Mouse (Mus musculus): ENCODE results near the gene Ppm1l. TPM values are rescaled to one million over a fixed set of nuclear protein-coding genes. Genes with fewer than 3 reads are reported as not detected.

Gene Ppm1l
- polyA plus RNA-seq, 1 experiment from 2014 or later = 3.4 TPM

DNA sequence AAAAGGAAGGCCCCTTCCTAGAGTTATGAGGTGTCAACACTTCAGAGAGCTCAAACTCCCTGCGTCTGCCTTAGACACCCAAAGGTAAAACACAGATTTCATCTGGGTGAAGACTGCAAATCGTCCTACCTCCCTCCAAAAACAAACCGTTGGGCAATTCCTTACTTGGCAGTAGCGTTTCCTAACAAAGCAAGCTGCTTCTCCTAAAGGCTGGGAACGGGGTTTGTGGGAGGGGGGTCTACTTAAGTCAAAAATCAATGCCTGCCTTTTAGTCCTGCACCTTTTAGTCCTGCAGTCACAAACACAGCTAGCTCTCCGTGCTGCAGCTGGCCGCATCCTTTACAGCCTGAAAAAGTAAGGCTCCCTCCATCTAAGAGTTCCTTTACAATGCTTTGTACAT lies 281.2 kb downstream of the Ppm1l start:
- H3K27me3 ChIP-seq (replicated peaks; ENCODE audit: control insufficient read depth, insufficient read depth, low read length) = no peaks in the 10 kb centered on the region
- WGBS = 27% methylated on average over 7 of the region's 7 CpGs
- peak; percentile 5; the same call in 1 of the 2 replicates for ATAC-seq
- H3K36me3 ChIP-seq (ENCODE audit: control insufficient read depth, insufficient read depth, low read length) = no peaks in the 10 kb centered on the region
- peak overlapping the region; percentile 77 for H3K9ac ChIP-seq (ENCODE audit: low read depth, low read length)
- 0 out of 2 replicates have a peak, but pooled peaks cover 6% of the 10 kb centered on the region for H3K4me1 ChIP-seq (ENCODE audit: control insufficient read depth, insufficient read depth, low read length)
- H3K27ac ChIP-seq (ENCODE audit: low read length) = peak overlapping the region; percentile 60
- peak overlapping the region; percentile 89 for H3K4me2 ChIP-seq (ENCODE audit: low read depth, low read length)
- H3K9me3 ChIP-seq (ENCODE audit: control insufficient read depth, low read length) = no peaks in the 10 kb centered on the region
- H3K4me3 ChIP-seq (ENCODE audit: low read length) = peak overlapping the region; percentile 70

GRCm38 (mm10) chr3:69598261-69599165 lies 281.9 kb downstream of the Ppm1l start, which contains the start of gene B3galnt1:
B3galnt1 (minus strand) TSS chr3:69598960.
- 1% methylated on average over 80 of the region's 99 CpGs for WGBS
- H3K27ac ChIP-seq (ENCODE audit: low read length) = peak within 1 kb of the TSS; percentile 60
- H3K4me1 ChIP-seq (ENCODE audit: control insufficient read depth, insufficient read depth, low read length) = 0 out of 2 replicates have a peak, but pooled peaks cover 6% of the 10 kb centered on the region
- H3K9ac ChIP-seq (ENCODE audit: low read depth, low read length) = peak within 1 kb of the TSS; percentile 77
- ATAC-seq = peak; percentile 79
- no peaks in the 10 kb centered on the region for H3K27me3 ChIP-seq (replicated peaks; ENCODE audit: control insufficient read depth, insufficient read depth, low read length)
- no peaks in the 10 kb centered on the region for H3K36me3 ChIP-seq (ENCODE audit: control insufficient read depth, insufficient read depth, low read length)
- H3K9me3 ChIP-seq (ENCODE audit: control insufficient read depth, low read length) = no peaks in the 10 kb centered on the region
- H3K4me2 ChIP-seq (ENCODE audit: low read depth, low read length) = peak within 1 kb of the TSS; percentile 89
- H3K4me3 ChIP-seq (ENCODE audit: low read length) = peak within 1 kb of the TSS; percentile 70

DNA sequence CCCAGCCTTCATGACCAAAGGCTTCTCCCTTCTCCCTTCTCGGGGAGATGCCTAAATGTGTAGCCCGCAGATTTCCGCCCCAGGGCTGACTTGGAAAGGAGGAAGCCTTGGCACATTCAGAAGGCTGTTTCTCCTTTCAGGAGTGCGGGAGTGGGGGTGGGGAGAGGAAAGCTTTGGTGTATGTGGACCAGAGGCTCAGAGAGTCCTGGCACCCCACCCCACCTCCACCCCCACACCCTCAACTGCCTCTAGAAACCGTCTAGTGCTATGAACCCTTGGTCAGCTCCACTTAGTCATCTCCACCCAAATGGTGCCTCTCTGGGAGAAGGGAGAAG lies 282.5 kb downstream of the Ppm1l start:
- ATAC-seq = no peak
- 0 out of 2 replicates have a peak, but pooled peaks cover 6% of the 10 kb centered on the region for H3K4me1 ChIP-seq (ENCODE audit: control insufficient read depth, insufficient read depth, low read length)
- H3K9me3 ChIP-seq (ENCODE audit: control insufficient read depth, low read length) = no peaks in the 10 kb centered on the region
- no peaks in the 10 kb centered on the region for H3K27me3 ChIP-seq (replicated peaks; ENCODE audit: control insufficient read depth, insufficient read depth, low read length)
- no peaks in the 10 kb centered on the region for H3K36me3 ChIP-seq (ENCODE audit: control insufficient read depth, insufficient read depth, low read length)
- H3K27ac ChIP-seq (ENCODE audit: low read length) = no peak overlapping the region
- 28% methylated on average over 5 of the region's 5 CpGs for WGBS
- H3K9ac ChIP-seq (ENCODE audit: low read depth, low read length) = peak overlapping the region; percentile 77
- H3K4me3 ChIP-seq (ENCODE audit: low read length) = peak overlapping the region; percentile 70
- H3K4me2 ChIP-seq (ENCODE audit: low read depth, low read length) = peak overlapping the region; percentile 89

DNA sequence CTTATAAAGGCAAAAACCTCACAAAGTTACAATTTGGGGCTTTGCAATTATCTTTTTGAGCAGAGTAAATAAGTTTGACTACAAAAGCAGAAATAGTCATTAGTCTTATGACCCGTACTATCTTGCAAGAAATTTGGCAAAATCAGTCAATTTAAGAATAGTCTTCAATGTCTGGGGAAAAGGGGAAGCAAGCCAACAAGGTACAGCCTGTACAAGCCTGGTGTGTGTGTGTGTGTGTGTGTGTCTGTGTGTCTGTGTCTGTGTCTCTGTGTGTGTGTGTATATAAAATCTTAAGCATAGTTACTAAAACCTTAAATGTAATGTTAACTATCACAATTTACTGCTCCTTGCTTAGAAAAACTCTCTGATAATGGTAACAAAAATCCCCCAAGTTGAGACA lies 290.3 kb downstream of the Ppm1l start:
- 72% methylated on average over 1 of the region's 1 CpGs for WGBS
- no peak overlapping the region for H3K4me2 ChIP-seq (ENCODE audit: low read depth, low read length)
- no peak overlapping the region for H3K9ac ChIP-seq (ENCODE audit: low read depth, low read length)
- H3K4me3 ChIP-seq (ENCODE audit: low read length) = no peak overlapping the region
- no peaks in the 10 kb centered on the region for H3K27me3 ChIP-seq (replicated peaks; ENCODE audit: control insufficient read depth, insufficient read depth, low read length)
- H3K36me3 ChIP-seq (ENCODE audit: control insufficient read depth, insufficient read depth, low read length) = no peaks in the 10 kb centered on the region
- no peak for ATAC-seq
- H3K27ac ChIP-seq (ENCODE audit: low read length) = no peak overlapping the region
- H3K9me3 ChIP-seq (ENCODE audit: control insufficient read depth, low read length) = no peaks in the 10 kb centered on the region
- no peaks in the 10 kb centered on the region for H3K4me1 ChIP-seq (ENCODE audit: control insufficient read depth, insufficient read depth, low read length)

GRCm38 (mm10) chr3:69607468-69607867 lies 290.8 kb downstream of the Ppm1l start:
- H3K9me3 ChIP-seq (ENCODE audit: control insufficient read depth, low read length) = no peaks in the 10 kb centered on the region
- no peaks in the 10 kb centered on the region for H3K27me3 ChIP-seq (replicated peaks; ENCODE audit: control insufficient read depth, insufficient read depth, low read length)
- H3K4me3 ChIP-seq (ENCODE audit: low read length) = no peak overlapping the region
- H3K27ac ChIP-seq (ENCODE audit: low read length) = no peak overlapping the region
- no peak overlapping the region for H3K4me2 ChIP-seq (ENCODE audit: low read depth, low read length)
- no peaks in the 10 kb centered on the region for H3K36me3 ChIP-seq (ENCODE audit: control insufficient read depth, insufficient read depth, low read length)
- H3K9ac ChIP-seq (ENCODE audit: low read depth, low read length) = no peak overlapping the region
- 30% methylated on average over 1 of the region's 1 CpGs for WGBS
- no peak for ATAC-seq
- no peaks in the 10 kb centered on the region for H3K4me1 ChIP-seq (ENCODE audit: control insufficient read depth, insufficient read depth, low read length)

GRCm38 (mm10) chr3:69607909-69608308 lies 291.2 kb downstream of the Ppm1l start:
- no peak for ATAC-seq
- Histone ChIP-seq H3K36me3 (ENCODE audit: control insufficient read depth, insufficient read depth, low read length) (no peaks in the 10 kb centered on the region), H3K9ac (ENCODE audit: low read depth, low read length) (no peak overlapping the region), H3K4me3 (ENCODE audit: low read length) (no peak overlapping the region), H3K9me3 (ENCODE audit: control insufficient read depth, low read length) (no peaks in the 10 kb centered on the region), H3K4me2 (ENCODE audit: low read depth, low read length) (no peak overlapping the region), H3K27ac (ENCODE audit: low read length) (no peak overlapping the region), H3K27me3 (replicated peaks; ENCODE audit: control insufficient read depth, insufficient read depth, low read length) (no peaks in the 10 kb centered on the region), H3K4me1 (ENCODE audit: control insufficient read depth, insufficient read depth, low read length) (no peaks in the 10 kb centered on the region)
- 92% methylated on average over 5 of the region's 5 CpGs for WGBS

Other genes with a start within 250 kb of the Ppm1l start
- gene Kpna4, start 189.7 kb upstream of the Ppm1l start, polyA plus RNA-seq (2015; fragmentation: Nextera tagmentation; extraction: Ambion mirVana) = 18.9 and 19.1 TPM in 2 replicates
- 1.4 and 1.6 TPM in 2 replicates for gene Arl14, start 94.4 kb upstream of the Ppm1l start, polyA plus RNA-seq (2015; fragmentation: Nextera tagmentation; extraction: Ambion mirVana)

Measured in intestine, embryonic 16.5 days (tissue).